Mouse (Mus musculus) activated CD4-positive, CD25-positive, alpha-beta regulatory T cell, adult 4 months (primary cell): ENCODE measurements around the gene Bmp7. TPM values are rescaled to one million over a fixed set of nuclear protein-coding genes. Genes with fewer than 3 reads are reported as not detected.

ENCODE experiments used
- ATAC-seq: one replicate; pipeline ENCODE4 v1.8.0; 2017
- polyA plus RNA-seq, 2 experiments: library from polyadenylated mRNA; unstranded; fragments of 100-300 nt; shearing (Covaris generic); gene quantifications; one replicate each; pipeline ENCODE4 v1.2.1; 2017

Bmp7 gene
- polyA plus RNA-seq = 10 to 100 TPM; 11.5 to 17.0 TPM

DNA sequence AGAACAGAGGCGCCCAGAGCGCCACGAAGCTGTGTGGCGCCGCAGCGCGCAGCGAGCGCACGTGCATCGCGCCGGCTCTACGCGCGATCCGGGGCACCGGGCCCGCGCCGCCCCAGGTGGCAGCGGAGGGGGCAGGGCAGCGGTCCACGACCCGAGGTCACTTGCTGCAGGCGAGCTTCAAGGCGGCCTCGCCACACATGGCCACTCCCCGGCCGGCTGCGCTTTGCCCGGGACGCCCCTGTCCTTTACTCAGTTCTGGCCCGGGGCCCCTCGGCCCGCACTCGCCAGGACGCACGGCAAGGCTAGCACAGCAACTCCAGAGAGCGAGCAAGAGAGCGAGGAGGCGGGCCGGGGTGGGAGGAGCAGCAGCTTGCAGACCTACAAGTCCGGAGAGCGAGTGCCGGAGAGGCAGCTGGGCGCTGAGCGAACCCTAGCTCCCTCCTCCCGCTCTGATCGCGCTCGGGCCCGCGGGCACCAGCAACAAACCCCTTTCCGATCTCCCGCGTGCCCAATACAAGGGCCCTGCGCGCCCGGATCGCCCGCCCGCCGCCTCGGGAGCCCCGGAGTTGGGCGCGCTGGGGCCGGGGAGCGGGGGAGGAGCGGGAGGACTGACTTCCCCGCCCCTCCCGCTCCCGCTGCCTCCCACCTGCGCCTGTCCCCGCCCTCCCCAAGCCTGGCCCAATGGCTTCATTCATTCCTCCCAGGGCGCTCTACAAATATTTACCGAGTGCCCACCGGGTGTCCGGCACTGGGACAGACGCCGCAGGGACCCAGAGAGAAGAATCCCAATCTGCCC is at the start of gene Bmp7:
TSS of gene Bmp7 (minus strand) at position 319 of the 796 bp plus-strand sequence.
- peak; percentile 60 for ATAC-seq

DNA sequence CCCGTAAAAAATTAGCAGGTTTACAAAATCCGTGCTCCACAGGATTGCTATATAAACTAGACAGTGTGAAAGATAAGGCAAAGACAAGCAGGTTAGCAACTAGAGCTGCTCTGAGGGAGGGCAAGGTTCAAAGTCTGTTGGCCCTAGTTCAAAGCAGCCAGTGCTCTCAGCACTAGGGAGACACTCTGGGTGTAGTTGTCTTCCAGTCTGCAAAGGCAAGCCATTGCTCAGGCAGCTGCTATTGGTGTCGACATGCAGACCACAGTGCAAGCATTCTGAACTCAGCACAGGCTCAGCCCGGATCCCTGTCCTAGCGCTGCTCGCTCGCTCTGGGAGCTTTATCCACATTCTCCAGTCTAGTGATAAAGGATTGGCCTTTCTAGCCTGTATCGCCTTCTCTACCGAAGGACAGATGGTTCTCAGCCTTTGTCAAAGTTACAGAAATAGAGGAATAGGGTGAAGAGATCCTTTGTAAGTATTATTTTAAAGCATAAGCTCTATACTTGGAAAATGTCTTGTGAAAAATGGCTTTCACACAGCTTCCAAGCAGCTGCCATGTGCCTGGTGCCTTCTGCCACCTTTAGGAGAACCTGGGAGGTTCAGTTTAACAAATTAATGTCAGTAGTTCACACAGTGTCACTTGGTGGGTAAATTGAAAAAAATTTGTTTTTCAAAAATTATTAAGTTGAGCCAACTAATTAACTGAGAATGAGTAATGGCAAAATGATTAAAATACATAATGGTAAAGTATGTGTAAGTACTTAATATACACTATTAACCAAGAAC is 42.8 kb upstream of the Bmp7 start:
- no peak for ATAC-seq

DNA sequence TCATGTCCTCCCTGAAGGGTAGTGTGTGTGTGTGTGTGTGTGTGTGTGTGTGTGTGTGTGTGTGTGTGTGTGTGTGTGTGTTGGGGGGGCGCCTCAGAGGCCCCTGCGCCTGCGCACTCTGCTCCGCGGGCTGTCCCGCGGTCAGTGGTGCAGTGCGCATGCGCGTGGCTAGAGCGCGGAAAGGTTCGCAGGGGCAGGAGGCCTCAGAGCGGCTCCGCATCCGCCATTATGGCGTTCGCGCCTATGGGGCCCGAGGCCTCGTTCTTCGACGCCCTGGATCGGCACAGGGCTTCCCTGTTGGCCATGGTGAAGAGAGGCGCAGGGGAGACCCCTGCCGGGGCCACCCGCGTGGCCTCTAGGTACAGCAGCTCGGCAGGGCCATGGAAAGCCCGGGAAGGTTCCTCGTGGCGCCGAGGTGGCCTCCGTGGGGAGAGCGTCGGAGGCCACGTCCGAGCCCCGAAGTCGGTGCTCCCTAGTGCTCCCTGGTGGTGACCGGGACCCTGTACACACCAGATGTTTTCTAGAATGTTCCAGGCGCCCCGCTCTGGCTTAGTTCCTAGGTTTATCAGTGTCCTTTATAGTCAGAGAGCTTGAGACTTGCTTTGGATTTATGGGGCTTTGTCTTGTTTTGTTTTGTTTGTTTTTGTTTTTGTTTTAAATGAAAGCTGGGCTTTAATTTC is 39.7 kb upstream of the Bmp7 start:
- ATAC-seq = no peak

DNA sequence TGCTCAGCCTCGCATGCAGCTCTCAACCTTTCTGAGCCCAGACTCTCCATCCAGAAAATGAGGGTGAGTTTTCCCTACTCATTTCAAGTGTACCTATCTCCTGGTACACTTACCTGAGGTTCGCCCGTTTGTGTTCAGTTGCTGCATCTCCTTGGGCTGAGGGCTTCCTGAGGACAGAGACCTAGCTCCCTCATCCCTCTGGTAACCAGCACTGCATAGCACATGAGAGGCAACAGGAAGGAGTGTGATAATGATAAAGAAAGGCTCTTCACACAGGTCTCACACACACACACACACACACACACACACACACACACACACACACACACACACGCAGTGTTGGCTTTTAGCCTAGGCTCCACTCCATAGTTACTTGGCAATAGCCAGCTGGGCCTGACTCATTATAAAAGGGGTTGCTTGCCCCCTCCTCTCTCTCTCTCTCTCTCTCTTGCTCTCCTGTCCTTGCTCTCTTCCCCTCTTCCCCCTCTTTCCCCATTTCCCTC is 38.1 kb upstream of the Bmp7 start:
- peak; percentile 25 for ATAC-seq

DNA sequence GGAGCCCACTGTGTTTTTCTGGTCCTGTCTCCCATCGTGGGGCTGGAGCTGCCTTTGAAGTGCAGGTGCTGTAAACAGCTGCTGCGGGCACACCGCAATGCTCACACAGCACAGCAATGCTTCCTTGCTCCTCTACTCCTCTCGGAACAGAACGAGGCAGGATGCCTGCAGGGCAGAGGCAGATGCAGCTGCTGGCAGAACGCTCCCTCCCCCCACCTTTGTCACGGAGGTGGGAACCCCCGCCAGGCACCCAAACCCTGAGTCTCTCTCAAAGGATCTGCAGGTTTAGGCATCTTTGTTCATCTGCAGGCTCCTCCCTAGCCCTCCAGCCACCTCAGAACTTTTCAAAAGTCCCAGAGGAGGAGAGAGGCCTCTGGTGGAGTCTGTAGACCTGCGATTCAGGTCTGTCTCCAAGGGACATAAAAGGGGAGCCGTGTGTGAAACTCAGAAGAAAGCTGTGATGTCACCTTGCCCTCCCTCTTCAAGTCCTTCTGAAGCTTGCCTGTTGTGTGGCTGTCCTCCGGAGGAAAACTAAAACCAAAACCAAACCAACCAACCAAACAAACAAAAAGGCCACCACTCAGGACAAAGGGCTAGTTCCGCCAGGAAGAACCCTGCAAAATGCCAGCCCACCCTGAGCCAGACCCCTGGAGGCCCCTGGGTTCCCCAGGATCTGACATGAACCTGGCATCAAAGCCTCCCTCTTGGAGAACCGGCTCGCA is 37.4 kb upstream of the Bmp7 start, which contains the start of gene Spo11:
TSS of gene Spo11 (plus strand) at position 292 of the 722 bp plus-strand sequence.
- ATAC-seq = peak; percentile 74

DNA sequence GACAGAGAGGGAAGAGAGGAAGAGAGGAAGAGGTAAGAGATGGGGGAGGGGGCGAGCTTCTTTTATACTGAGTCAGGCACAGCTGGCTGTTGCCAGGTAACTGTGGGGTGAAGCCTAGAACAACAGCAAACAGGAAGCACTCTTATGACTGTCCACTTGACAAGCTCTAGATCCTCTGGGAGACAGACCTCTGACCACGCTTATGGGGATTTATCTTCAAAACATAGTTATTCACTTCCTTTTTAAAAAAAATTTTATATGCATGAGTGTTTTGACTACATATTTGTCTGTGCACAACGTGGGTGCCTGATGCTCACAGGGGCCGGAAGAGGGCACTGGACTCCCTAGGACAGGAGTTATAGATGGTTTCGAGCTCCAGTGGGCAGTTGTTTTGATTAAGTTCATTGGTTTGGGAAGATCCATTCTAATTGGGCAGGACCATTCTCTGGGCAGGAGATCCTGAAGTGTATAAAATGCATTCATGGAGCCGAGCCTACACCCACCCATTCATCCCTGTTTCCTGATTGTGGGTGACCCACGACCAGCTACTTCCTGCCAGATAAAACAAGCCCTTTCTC is 36.6 kb upstream of the Bmp7 start:
- peak; percentile 33 for ATAC-seq

DNA sequence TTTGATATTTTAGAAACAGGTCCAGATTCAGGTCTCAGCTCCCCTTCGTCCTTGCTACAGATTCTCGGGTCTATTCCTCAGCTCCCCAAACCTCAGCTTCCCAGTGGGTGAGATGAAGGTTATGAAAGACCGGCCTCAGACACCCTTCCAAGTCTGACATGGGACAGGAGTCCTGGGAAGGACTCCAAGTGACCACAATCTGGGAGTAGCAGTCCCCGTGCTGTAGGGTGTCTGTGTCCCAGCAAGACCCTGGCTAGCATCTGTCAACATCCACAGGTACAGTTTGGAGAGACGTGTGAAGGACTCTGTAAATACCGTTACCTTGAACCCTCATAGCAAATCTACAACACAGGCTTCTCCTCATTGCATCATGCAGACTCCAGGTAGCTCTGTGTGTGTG is 35.0 kb upstream of the Bmp7 start:
- ATAC-seq = no peak

DNA sequence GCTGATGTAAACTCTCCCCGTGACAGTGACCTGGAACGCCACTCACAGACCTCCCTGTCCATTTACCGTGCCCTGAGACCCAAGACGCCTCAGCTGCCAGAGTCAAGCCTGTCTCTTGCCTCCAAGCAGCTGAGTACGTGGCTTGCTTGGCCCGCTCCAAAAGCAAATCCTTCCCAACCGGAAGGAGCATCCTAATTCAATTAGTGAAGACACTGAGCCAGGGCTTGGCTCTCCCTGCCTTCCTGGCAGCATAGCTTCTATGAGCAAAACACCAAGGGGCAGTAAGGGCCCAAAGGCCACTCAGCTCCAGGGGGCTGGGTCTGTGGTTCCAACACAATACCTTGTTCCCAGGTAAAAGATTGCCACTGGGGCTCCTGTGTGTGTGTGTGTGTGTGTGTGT is 34.6 kb upstream of the Bmp7 start:
- ATAC-seq = no peak

DNA sequence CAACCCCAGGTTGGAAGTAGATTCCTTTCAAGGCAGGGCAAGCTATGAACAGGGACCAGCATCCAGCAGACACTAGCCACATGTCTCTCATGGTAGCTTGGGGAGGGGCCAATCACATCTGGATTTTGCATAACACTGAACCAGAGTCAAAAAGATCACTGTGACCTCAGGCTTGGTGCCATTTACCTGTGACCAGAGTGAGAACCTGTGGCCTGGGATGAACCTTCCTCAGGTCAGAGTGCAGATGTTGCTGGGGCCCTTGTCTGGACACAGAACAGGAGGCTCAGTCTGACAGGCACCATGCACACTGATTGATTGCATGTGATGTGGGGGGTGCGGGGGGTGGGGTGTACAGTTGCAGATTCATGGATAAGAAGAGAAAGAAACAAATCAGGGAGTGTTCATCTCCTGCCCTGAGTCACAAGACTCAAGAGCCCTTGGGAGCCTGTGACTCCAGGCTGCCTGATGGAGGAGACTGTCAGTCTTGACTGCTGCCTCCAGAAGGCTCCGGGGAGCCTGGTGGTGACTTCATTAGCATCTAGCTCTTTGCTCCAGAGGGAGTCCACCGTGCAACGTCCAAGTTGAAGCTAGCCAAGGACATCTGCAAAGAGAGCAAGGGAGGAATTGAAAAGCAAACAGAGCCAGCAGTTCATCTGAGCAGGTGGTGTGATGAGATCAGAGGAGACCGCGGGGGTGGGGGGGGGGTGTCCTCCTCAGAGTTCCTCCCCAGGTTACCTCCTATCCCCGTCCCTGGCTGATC is 33.9 kb upstream of the Bmp7 start:
- ATAC-seq = no peak

DNA sequence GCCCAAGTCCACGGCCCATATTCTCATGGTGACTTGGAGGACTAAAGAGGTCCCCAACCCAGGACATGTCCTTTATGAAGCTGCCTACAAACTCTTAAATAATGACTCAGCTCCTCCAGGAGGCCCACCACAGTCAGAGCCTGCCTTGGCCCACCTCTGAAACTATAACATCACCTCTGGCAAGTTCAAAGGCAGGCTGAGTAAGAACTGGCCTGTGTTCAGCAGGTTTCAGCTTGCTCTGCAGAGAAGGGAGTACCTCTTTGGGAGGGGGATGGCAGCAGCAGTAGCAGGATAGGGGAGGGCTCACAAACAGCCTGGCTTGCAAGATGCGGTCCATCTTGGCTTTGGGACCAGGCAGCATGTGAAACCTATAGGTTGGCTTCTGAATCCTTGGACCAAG is 31.7 kb upstream of the Bmp7 start:
- no peak for ATAC-seq

DNA sequence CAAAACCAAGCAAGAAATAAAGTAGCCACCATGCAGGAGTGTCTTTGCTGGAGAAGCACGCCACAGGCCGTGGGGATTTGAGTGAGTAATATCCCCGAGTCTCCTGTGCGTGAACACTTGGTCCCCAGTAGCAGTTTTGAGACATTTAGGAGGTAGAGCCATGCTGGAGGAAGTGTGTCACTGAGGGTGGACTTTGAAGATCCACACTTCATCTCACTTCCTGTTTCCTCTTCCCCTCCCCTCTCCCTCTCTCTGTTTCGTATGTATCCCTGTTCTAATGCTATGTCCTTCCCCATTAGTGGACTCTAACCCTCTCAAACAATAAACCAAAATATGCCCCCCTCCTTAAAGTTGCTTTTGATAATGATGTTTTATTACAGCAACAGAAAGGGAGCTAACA is 26.4 kb upstream of the Bmp7 start:
- peak; percentile 95 for ATAC-seq

DNA sequence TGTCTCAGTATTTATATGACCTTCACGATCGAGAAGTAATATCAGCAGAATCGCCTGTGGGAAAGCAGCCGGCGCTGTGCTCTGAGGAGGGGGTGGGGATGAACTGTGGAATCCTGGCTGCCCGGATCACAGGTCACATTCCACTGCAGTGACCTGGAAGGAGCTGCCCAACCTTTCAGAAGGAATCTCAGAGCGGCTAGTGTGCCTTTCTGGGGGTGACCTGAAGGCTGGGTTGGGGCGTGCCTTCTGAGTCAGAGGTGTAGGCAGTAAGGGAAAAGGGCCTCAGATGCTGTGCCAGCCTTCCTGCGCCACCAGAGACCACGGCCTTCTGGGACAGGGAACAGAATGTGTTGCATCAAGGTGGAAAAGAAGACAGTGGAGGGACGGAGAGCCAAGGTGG is 25.1 kb upstream of the Bmp7 start:
- ATAC-seq = no peak

DNA sequence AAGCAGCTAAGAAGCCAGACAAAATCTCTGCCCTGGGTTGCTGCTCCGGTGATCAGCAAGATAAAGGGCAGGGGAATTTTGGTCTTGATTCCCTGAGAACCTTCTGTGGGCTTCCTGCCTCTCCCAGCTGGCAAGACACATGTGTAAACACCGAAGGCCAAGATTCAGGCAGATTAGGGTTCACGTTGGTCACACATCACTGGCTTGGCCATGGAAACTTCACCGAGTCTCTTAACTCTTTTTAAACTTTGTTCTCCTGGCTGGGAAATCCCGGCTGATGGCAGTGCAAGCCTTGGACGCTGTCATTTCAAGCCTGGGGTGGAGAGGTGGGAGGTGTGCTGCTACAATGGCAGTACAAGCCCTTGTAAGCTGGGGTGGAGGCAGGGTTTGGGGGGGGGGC is 21.1 kb upstream of the Bmp7 start:
- ATAC-seq = no peak

DNA sequence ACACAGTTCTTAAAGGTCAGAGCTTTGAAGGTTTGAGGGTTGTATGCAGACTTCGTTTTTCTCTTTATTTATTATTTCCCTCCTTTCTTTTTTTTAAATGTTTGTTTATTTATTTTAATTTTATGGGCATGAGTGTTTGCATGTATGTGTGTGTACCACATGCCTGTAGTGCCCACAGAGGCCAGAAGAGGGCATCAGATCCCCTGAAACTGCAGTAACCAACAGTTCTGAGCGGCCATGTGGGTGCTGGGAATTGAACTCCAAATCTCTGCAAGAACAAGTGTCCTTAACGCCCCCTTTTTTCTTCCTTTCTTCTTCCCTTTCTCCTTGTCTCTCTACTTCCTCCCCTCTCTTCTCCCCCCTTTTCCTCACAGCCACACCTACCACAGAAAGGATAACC is 20.2 kb upstream of the Bmp7 start:
- ATAC-seq = no peak

DNA sequence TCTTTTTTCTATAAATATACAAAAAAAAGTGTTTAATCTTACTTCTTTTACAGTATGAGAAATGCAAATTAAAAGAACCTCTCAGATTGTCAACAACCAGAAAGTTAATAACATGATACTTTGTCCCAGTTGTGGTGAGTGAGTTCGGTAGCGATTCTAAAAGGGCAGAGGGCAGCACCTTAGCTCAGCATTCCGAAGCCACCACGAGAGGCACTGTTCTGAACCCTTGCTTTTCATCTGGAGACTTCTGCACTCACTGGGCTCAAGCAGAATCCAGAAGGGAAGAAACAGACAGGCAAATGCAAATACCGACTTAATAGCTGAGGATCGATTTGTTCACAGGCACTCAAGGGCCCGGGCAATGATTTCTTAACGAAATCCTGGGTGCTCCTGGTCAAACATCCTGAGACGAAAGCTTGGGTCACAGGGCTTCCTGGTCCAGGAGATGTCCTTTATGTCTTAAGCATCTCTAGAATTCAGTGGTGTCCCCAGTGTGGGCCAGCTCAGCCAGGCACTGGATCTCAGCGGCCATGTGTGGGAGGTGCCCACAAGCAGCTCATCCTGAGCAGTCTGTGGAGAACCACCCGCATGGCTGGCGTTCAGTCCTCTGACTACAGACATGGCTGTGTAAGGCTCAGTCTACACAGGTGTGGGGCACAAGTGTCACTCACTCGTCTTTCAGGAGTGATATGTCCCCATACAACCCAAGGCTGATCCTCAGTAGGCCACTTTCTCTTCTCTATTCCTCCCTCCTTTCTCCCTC is 19.1 kb upstream of the Bmp7 start:
- no peak for ATAC-seq

DNA sequence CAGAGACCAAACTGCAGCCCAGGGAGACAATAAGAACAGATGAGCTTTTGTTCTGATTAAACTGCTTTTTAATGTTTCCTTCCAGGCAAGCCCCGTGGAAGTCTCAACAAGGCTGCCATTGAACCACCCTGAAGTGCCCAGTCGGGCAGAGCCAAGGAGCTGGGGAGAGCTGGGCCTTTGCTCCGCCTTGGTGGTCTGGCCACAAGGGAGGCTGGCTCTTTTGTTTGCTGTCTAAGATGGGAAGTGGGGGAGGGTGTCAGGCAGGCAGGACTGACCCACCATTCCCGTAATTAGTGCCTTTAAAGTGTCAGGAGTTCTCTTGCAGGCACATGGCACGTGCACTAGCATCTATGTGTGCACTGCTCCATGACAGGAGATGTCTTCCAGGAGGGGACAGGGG is 18.5 kb upstream of the Bmp7 start:
- ATAC-seq = no peak

DNA sequence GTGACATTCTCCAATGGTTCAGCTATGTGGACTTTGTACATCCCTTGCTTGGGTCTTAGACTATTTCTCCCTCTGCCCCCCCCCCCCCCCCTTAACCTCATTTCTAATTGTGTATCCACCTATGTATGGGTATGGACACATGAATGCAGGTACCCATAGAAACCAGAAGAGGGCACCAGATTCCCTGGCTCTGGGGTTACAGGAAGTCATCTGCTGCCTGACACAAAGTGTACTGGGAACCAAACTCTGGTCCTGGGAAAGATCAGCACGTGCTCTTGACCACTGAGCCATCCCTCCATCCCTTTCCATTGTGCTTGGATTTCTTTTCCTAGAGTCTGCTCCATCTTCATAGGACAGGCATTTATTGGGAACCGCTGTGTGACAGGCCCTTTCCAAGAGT is 11.9 kb upstream of the Bmp7 start:
- no peak for ATAC-seq

DNA sequence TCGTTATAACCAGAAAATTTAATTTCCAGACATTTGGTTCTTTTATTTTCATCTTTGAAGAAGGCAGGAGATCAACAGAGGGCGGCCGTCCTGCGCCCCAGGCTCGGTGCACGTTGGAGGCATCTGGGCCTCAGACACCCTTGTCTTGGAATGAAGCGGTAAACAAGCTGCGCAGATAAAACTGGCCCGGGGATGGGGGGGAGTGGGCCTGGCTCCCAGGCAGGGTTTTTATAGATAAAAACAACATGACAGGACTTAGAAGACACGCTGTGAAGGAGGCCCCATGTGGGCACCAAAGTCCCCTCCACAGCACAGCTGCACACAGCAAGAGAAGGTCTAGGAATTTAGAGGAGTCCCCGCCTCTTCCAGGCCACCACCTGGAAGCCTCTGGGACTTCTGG is 10.6 kb upstream of the Bmp7 start:
- ATAC-seq = no peak

DNA sequence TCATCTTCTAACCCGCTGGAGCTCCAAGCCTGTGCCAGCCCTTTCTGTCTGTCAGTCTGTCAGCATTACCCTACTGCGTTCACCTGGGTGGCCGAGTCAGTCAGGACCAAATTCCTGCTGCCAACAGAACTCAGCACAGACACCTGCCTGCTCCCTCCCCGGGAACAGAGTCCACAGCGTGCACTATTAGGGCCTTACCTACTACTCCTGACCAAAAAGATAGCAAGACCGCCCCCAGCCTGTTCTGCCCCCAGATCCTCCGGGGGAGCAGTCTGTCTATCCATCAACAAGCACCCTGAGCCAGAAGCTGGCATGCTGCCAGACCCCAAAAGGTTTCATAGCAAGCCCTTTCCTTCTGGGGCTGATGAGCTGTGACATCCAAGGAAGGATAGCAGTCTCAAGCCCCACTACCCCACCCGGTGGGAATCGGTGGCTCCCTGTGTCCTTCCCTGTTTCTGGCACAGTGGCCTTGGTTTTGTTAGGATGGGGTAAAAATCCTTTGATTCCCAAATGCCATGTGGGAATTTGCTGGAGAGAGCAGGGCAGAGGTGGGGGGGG is 10.1 kb upstream of the Bmp7 start:
- ATAC-seq = no peak

DNA sequence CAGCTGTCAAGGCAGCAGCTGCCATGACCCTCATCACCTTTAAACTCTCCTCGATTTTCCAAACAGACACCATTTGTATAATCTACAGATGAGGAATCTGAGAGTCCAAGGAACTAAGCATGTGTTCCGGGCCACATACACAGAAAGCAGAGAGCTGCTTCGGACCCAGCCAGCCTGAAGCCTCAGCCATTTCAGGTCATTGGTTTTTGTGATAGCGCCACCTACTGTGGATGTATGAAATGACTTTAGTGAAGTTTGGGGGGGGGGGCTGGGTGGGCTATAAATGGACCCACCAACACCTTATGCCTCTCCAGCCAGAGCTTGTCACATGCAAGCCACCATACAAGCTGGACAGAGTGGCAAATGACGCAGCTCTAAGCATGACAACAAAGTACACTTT is 8.9 kb upstream of the Bmp7 start:
- no peak for ATAC-seq
